Mouse (Mus musculus) liver, embryonic 11.5 days (tissue): ENCODE measurements around the gene Zfr. TPM values are rescaled to one million over a fixed set of nuclear protein-coding genes. Genes with fewer than 3 reads are reported as not detected.
A peak's percentile ranks its signal among the peaks of the same experiment; 100 is the strongest.

Experiments
- ATAC-seq: fragments of 200-750 bp; cut with Nextera tagmentation; replicated peaks from 2 replicates; pipeline ENCODE4 v1.8.0; 2017; ENCODE audit warnings: moderate number of reproducible peaks, mild to moderate bottlenecking, moderate TSS enrichment, moderate library complexity; ENCODE audit not compliant: low FRiP score
- DNase-seq: peaks from one replicate; pipeline ENCODE4 v3.0.0-alpha.2; 2017; ENCODE audit warnings: low spot score
- H3K27ac ChIP-seq: fragments of 300-500 bp; sonication (generic); 2 replicates; pipeline ENCODE4 v1.5.1; 2014; ENCODE audit warnings: mild to moderate bottlenecking, low read depth, low read length, control low read depth
- H3K27me3 ChIP-seq: fragments of 300-500 bp; sonication (generic); replicated peaks from 2 replicates; pipeline ENCODE4 v1.6.1; 2014; ENCODE audit warnings: low read length, mixed read lengths; ENCODE audit not compliant: control insufficient read depth, insufficient read depth
- H3K36me3 ChIP-seq: fragments of 300-500 bp; sonication (generic); 2 replicates; pipeline ENCODE4 v1.6.1; 2014; ENCODE audit warnings: mild to moderate bottlenecking, low read length, moderate library complexity, mixed read lengths; ENCODE audit not compliant: control insufficient read depth, insufficient read depth
- H3K4me1 ChIP-seq: fragments of 300-500 bp; sonication (generic); replicated peaks from 2 replicates; pipeline ENCODE4 v1.6.1; 2014; ENCODE audit warnings: low read length, mixed read lengths; ENCODE audit not compliant: control insufficient read depth, insufficient read depth
- H3K4me2 ChIP-seq: fragments of 300-500 bp; sonication (generic); 2 replicates; pipeline ENCODE4 v1.6.1; 2014; ENCODE audit warnings: mild to moderate bottlenecking, control low read depth, moderate library complexity
- H3K4me3 ChIP-seq: fragments of 300-500 bp; sonication (generic); 2 replicates; pipeline ENCODE4 v1.5.1; 2014; ENCODE audit warnings: low read depth, low read length, control low read depth
- H3K9ac ChIP-seq: fragments of 300-500 bp; sonication (generic); 2 replicates; pipeline ENCODE4 v1.6.1; 2014; ENCODE audit warnings: low read depth, low read length, control low read depth
- H3K9me3 ChIP-seq: fragments of 300-500 bp; sonication (generic); 2 replicates; pipeline ENCODE4 v1.6.1; 2016; ENCODE audit warnings: low read length, inconsistent platforms, mixed read lengths; ENCODE audit not compliant: control insufficient read depth
- WGBS: fragments of 180-500 bp; shearing (Covaris S2); extraction: QIAGEN DNeasy Blood & Tissue Kit; methylation state at CpG from one replicate; pipeline ENCODE4 v1.1.7; 2014; 5-methylcytosine and 5-hydroxymethylcytosine counted together
- polyA plus RNA-seq: library from polyadenylated mRNA; unstranded; fragments of >200 nt; fragmentation: Nextera tagmentation; extraction: Ambion mirVana; gene quantifications from 2 replicates; pipeline ENCODE4 v1.2.1, GENCODE M21; 2014

Gene Zfr
- polyA plus RNA-seq, 1 experiment from 2014 or later = 86.0 TPM

GRCm38 (mm10) chr15:12221131-12221530 is 103.5 kb downstream of the Zfr start:
- H3K4me2 ChIP-seq = no peak overlapping the region
- H3K4me3 ChIP-seq = no peak overlapping the region
- DNase-seq (no peak), ATAC-seq (no peak)
- no peak overlapping the region; the same call in none of the 2 replicates for H3K27ac ChIP-seq
- no peaks in the 10 kb centered on the region for H3K9me3 ChIP-seq
- no peaks in the 10 kb centered on the region for H3K27me3 ChIP-seq
- 81% methylated on average over 13 of the region's 13 CpGs for WGBS
- peaks cover 41% of the 10 kb centered on the region for H3K4me1 ChIP-seq
- no peak overlapping the region for H3K9ac ChIP-seq
- H3K36me3 ChIP-seq = no peaks in the 10 kb centered on the region

- WGBS = 51% methylated on average over 8 of the region's 8 CpGs
- H3K4me1 ChIP-seq = peaks cover 51% of the 10 kb centered on the region
- no peaks in the 10 kb centered on the region for H3K36me3 ChIP-seq
- H3K9ac ChIP-seq = 0 out of 2 replicates have a peak overlapping the region, but pooled peaks have one; percentile 1
- no peaks in the 10 kb centered on the region for H3K9me3 ChIP-seq
- ATAC-seq (no peak), DNase-seq (no peak)
- no peak overlapping the region for H3K4me2 ChIP-seq
- no peaks in the 10 kb centered on the region for H3K27me3 ChIP-seq
- no peak overlapping the region for H3K4me3 ChIP-seq
- H3K27ac ChIP-seq = no peak overlapping the region
Measured at GRCm38 (mm10) chr15:12222564-12223302, 105.1 kb downstream of the Zfr start.

GRCm38 (mm10) chr15:12223393-12223792 is 105.8 kb downstream of the Zfr start:
- DNase-seq = no peak
- peaks cover 52% of the 10 kb centered on the region for H3K4me1 ChIP-seq
- no peak for ATAC-seq
- WGBS = 84% methylated on average over 6 of the region's 6 CpGs
- H3K9ac ChIP-seq = no peak overlapping the region
- no peaks in the 10 kb centered on the region for H3K9me3 ChIP-seq
- H3K27ac ChIP-seq = no peak overlapping the region
- H3K36me3 ChIP-seq = no peaks in the 10 kb centered on the region
- H3K4me3 ChIP-seq = no peak overlapping the region
- H3K4me2 ChIP-seq = no peak overlapping the region
- H3K27me3 ChIP-seq = no peaks in the 10 kb centered on the region

GRCm38 (mm10) chr15:12224239-12224638 is 106.6 kb downstream of the Zfr start:
- Histone ChIP-seq H3K9ac (no peak overlapping the region), H3K36me3 (no peaks in the 10 kb centered on the region), H3K4me1 (peaks cover 48% of the 10 kb centered on the region), H3K27ac (no peak overlapping the region), H3K27me3 (no peaks in the 10 kb centered on the region), H3K9me3 (no peaks in the 10 kb centered on the region), H3K4me2 (no peak overlapping the region), H3K4me3 (no peak overlapping the region)
- ATAC-seq (no peak), DNase-seq (no peak)
- WGBS = 97% methylated on average over 2 of the region's 2 CpGs

GRCm38 (mm10) chr15:12225062-12225461 is 107.4 kb downstream of the Zfr start:
- H3K9me3 ChIP-seq = no peaks in the 10 kb centered on the region
- H3K27me3 ChIP-seq = no peaks in the 10 kb centered on the region
- H3K4me2 ChIP-seq = no peak overlapping the region
- ATAC-seq (no peak), DNase-seq (no peak)
- 34% methylated on average over 4 of the region's 4 CpGs for WGBS
- H3K4me1 ChIP-seq = peaks cover 52% of the 10 kb centered on the region
- H3K36me3 ChIP-seq = no peaks in the 10 kb centered on the region
- H3K9ac ChIP-seq = no peak overlapping the region
- no peak overlapping the region for H3K4me3 ChIP-seq
- H3K27ac ChIP-seq = no peak overlapping the region; the same call in 1 of the 2 replicates

- ATAC-seq = no peak
- no peaks in the 10 kb centered on the region for H3K36me3 ChIP-seq
- H3K27ac ChIP-seq = no peak overlapping the region
- peaks cover 51% of the 10 kb centered on the region for H3K4me1 ChIP-seq
- H3K4me3 ChIP-seq = no peak overlapping the region
- 84% methylated on average over 15 of the region's 15 CpGs for WGBS
- no peaks in the 10 kb centered on the region for H3K27me3 ChIP-seq
- no peak overlapping the region for H3K4me2 ChIP-seq
- H3K9me3 ChIP-seq = no peaks in the 10 kb centered on the region
- no peak for DNase-seq
- no peak overlapping the region for H3K9ac ChIP-seq
Measured at GRCm38 (mm10) chr15:12226908-12227307, 109.3 kb downstream of the Zfr start.

GRCm38 (mm10) chr15:12227355-12227754 is 109.7 kb downstream of the Zfr start:
- ATAC-seq = no peak
- Histone ChIP-seq H3K27me3 (no peaks in the 10 kb centered on the region), H3K4me2 (no peak overlapping the region), H3K4me3 (no peak overlapping the region), H3K4me1 (peaks cover 50% of the 10 kb centered on the region), H3K9ac (no peak overlapping the region), H3K36me3 (no peaks in the 10 kb centered on the region), H3K9me3 (no peaks in the 10 kb centered on the region), H3K27ac (no peak overlapping the region)
- no peak for DNase-seq
- 55% methylated on average over 4 of the region's 4 CpGs for WGBS

- no peaks in the 10 kb centered on the region for H3K9me3 ChIP-seq
- peak overlapping the region; percentile 61; the same call in 1 of the 2 replicates for H3K27ac ChIP-seq
- H3K36me3 ChIP-seq = no peaks in the 10 kb centered on the region
- peak overlapping the region; percentile 12; the same call in 1 of the 2 replicates for H3K4me2 ChIP-seq
- peaks cover 51% of the 10 kb centered on the region for H3K4me1 ChIP-seq
- no peak overlapping the region for H3K4me3 ChIP-seq
- ATAC-seq (no peak), DNase-seq (no peak)
- H3K9ac ChIP-seq = no peak overlapping the region
- H3K27me3 ChIP-seq = no peaks in the 10 kb centered on the region
- WGBS = 76% methylated on average over 10 of the region's 10 CpGs
Measured at GRCm38 (mm10) chr15:12229603-12230242, 112.1 kb downstream of the Zfr start.
